Mouse (Mus musculus) embryonic fibroblast, embryonic 13.5 days (primary cell): ENCODE data around the gene Heg1. TPM values are rescaled to one million over a fixed set of nuclear protein-coding genes. Genes with fewer than 3 reads are reported as not detected.

ENCODE experiments used
- H3K27ac ChIP-seq: 2 replicates; pipeline ENCODE4 v1.5.1; 2012; ENCODE audit warnings: low read length, control low read depth, inconsistent platforms; ENCODE audit not compliant: insufficient read depth
- H3K4me1 ChIP-seq: 2 replicates; pipeline ENCODE4 v1.6.1; 2011; ENCODE audit warnings: low read length; ENCODE audit not compliant: control insufficient read depth, insufficient read depth
- H3K4me3 ChIP-seq: 2 replicates; pipeline ENCODE4 v1.5.1; 2011; ENCODE audit warnings: mild to moderate bottlenecking, control low read depth, low read length; ENCODE audit not compliant: insufficient read depth
- CTCF ChIP-seq: IDR thresholded peaks from 2 replicates; pipeline ENCODE4 v1.5.1; 2011; ENCODE audit warnings: mild to moderate bottlenecking, control low read depth, low read length, moderate library complexity, borderline replicate concordance; ENCODE audit not compliant: insufficient read depth
- POLR2A ChIP-seq: IDR thresholded peaks from 2 replicates; pipeline ENCODE4 v1.6.1; 2011; ENCODE audit warnings: low read depth, mild to moderate bottlenecking, control low read depth, low read length, moderate library complexity
- polyA plus RNA-seq: library from polyadenylated mRNA; stranded (reverse); fragments of >200 nt; gene quantifications from 2 replicates; pipeline ENCODE4 v1.2.4, GENCODE M21; 2011; ENCODE audit warnings: low read depth; ENCODE audit not compliant: missing spikeins, insufficient read length

Gene Heg1
- polyA plus RNA-seq, 1 experiment: 33.7 TPM

GRCm38 (mm10) chr16:33705258-33705657 is 21.1 kb downstream of the Heg1 start:
- TF ChIP-seq POLR2A: no peak
- no peak for TF ChIP-seq CTCF
- H3K4me3 ChIP-seq: no peak overlapping the region
- no peaks in the 10 kb centered on the region for H3K4me1 ChIP-seq
- no peak overlapping the region for H3K27ac ChIP-seq

GRCm38 (mm10) chr16:33706111-33706890 is 22.1 kb downstream of the Heg1 start:
- Histone ChIP-seq H3K27ac (no peak overlapping the region), H3K4me3 (no peak overlapping the region), H3K4me1 (no peaks in the 10 kb centered on the region)
- TF ChIP-seq CTCF (no peak), POLR2A (no peak)

GRCm38 (mm10) chr16:33708031-33708430 is 23.9 kb downstream of the Heg1 start:
- Histone ChIP-seq H3K4me3 (no peak overlapping the region), H3K4me1 (no peaks in the 10 kb centered on the region), H3K27ac (no peak overlapping the region)
- TF ChIP-seq POLR2A: no peak
- no peak for TF ChIP-seq CTCF

- Histone ChIP-seq H3K4me1 (no peaks in the 10 kb centered on the region), H3K27ac (no peak overlapping the region), H3K4me3 (no peak overlapping the region)
- TF ChIP-seq CTCF (no peak), POLR2A (no peak)
These were observed 24.6 kb downstream of the Heg1 start for GRCm38 (mm10) chr16:33708585-33709397.

- Histone ChIP-seq H3K27ac (no peak overlapping the region), H3K4me3 (no peak overlapping the region), H3K4me1 (no peaks in the 10 kb centered on the region)
- TF ChIP-seq POLR2A (no peak), CTCF (no peak)
These were observed 30.1 kb downstream of the Heg1 start for GRCm38 (mm10) chr16:33714271-33714670.

GRCm38 (mm10) chr16:33723241-33723640 is 39.1 kb downstream of the Heg1 start:
- Histone ChIP-seq H3K4me3 (no peak overlapping the region), H3K4me1 (no peaks in the 10 kb centered on the region), H3K27ac (no peak overlapping the region)
- no peak for TF ChIP-seq CTCF
- no peak for TF ChIP-seq POLR2A

DNA sequence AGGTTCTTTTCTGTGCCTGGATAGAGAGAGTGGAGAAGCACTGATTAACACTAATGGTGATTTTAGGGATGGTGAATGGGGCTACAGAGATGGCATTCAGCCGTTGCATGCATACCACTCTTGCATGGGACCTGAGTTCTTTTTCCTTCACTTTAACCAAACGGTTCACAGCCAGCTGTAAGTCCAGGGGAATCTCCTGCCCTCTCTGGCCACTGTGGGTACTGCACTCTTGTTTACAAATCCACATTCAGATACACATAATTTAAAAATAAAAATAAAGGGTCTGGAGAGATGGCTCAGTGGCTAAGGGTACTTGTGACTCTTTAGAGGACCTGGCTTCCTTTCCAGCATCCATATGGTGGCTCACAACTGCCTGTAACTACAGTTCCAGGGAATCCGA is 39.8 kb downstream of the Heg1 start:
- TF ChIP-seq CTCF (no peak), POLR2A (no peak)
- H3K4me1 ChIP-seq: no peaks in the 10 kb centered on the region
- no peak overlapping the region for H3K27ac ChIP-seq
- H3K4me3 ChIP-seq: no peak overlapping the region

DNA sequence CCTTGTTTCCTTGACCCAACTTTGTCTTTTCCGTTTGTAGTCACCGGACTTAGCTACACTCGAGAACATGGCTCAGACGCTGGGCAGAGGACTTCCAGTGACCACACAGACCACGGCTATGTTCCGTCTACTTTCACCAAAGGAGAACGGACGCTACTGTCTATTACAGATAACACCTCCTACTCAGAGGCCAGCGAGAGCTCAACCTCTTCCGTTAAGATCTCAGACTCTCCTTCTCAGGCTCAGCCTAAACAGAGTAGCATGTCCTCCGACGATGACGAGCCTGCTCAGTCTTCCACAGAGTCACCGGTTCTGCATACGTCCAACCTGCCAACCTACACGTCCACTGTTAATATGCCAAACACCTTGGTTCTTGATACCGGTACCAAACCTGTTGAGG is 42.1 kb downstream of the Heg1 start:
- Histone ChIP-seq H3K27ac (no peak overlapping the region), H3K4me3 (no peak overlapping the region), H3K4me1 (no peaks in the 10 kb centered on the region)
- no peak for TF ChIP-seq POLR2A
- no peak for TF ChIP-seq CTCF

- Histone ChIP-seq H3K4me3 (no peak overlapping the region), H3K4me1 (no peaks in the 10 kb centered on the region), H3K27ac (no peak overlapping the region)
- no peak for TF ChIP-seq POLR2A
- TF ChIP-seq CTCF: no peak
These were observed 42.7 kb downstream of the Heg1 start for GRCm38 (mm10) chr16:33726892-33727291.

DNA sequence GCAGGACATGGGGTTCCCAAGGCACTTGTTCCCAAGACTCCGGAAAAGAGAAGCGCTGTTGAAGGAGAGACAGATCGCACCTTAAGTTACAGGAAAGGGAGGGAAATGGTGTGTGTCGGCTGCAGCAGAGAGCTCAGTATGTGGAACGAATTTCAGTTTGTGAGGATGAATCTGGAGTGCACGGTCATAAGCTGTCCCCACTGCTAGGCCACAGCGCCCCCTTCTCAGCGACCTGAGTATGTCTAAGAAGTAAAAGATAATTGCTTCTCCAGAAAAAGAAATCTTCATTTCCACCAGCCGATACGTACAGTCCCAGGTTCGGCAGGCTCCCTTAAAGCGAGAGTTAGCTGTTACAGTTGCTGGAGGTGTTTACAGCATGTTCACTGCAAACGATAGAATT is 44.3 kb downstream of the Heg1 start:
- TF ChIP-seq POLR2A: no peak
- TF ChIP-seq CTCF: no peak; the same call in 1 of the 2 replicates
- H3K4me1 ChIP-seq: no peaks in the 10 kb centered on the region

More for the DNA sequence above, 44.3 kb downstream of the Heg1 start:
- Histone ChIP-seq H3K4me3 (no peak overlapping the region), H3K27ac (no peak overlapping the region)
